Mouse (Mus musculus): ENCODE measurements around the gene Unc13a. TPM values are rescaled to one million over a fixed set of nuclear protein-coding genes. Genes with fewer than 3 reads are reported as not detected.

Gene Unc13a
- polyA plus RNA-seq, 1 experiment, result 1.5 TPM

DNA sequence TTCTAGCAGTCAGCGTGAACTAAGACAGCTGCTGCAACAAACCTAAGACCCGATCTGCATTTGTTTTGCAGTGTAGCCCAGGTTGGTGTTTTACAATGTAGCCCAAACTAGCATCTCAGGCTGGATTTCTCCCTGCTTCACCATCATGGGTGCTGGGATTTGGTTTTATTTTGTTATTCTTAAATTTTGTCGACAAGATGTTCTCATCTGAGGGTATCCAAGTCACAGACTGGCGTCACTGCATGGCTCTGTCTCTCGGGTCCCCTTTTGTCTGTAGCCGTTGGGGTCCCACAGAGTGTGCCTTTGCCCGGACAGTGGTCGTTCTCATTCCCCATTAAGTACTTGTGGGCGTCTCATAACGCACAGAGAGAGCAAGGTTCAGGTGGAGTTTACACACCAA is 13.1 kb upstream of the Unc13a start:
- peaks cover 51% of the 10 kb centered on the region for H3K27me3 ChIP-seq (ENCODE audit: control insufficient read depth, insufficient read depth, insufficient read length)
- no peaks in the 10 kb centered on the region for H3K36me3 ChIP-seq (ENCODE audit: control insufficient read depth, insufficient read depth)
- H3K4me3 ChIP-seq (ENCODE audit: insufficient read depth, poor library complexity, severe bottlenecking), result no peak overlapping the region
- no peak overlapping the region for H3ac ChIP-seq (ENCODE audit: control insufficient read depth, insufficient read length, low read depth)
- H3K79me3 ChIP-seq (ENCODE audit: low read depth), result no peaks in the 10 kb centered on the region
- TF ChIP-seq CEBPB (IDR thresholded peaks at IDR 0.05; ENCODE audit: low read depth) (no peak), MYOD1 (IDR thresholded peaks at IDR 0.05; ENCODE audit: control insufficient read depth, insufficient read length, low read depth) (no peak), FOSL1 (IDR thresholded peaks at IDR 0.05; ENCODE audit: insufficient read depth, low read length, poor library complexity, severe bottlenecking) (no peak), USF1 (IDR thresholded peaks at IDR 0.05; ENCODE audit: low read depth) (no peak), MAX (IDR thresholded peaks at IDR 0.05) (no peak), MYOG (IDR thresholded peaks at IDR 0.05; ENCODE audit: control insufficient read depth, extremely low read depth, insufficient read length) (no peak), CTCF (IDR thresholded peaks at IDR 0.05; ENCODE audit: control insufficient read depth, insufficient read depth, insufficient read length) (no peak)
- no peaks in the 10 kb centered on the region for H3K79me2 ChIP-seq (ENCODE audit: control insufficient read depth, insufficient read depth)

DNA sequence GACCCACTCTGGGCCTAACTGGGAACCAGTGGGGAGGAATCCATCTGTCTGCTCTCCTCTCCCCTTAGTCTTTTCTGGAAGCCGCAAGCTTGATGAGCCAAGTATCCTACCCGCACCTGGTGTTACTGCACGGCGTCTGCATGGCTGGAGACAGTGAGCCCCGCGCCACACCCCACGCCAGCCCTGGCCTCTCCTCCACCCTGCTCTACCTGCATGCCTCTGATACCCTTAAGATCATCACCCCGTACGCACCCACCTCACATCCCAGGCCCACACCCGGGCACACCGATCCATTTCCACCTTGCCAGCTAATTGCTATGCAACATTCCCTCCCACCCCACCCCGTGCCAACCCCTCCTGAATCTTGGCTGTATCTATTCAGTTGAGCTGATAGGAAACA is 11.3 kb upstream of the Unc13a start:
- TF ChIP-seq MYOD1 (IDR thresholded peaks at IDR 0.05; ENCODE audit: control insufficient read depth, insufficient read length, low read depth), result no peak
- peaks cover 32% of the 10 kb centered on the region for H3K27me3 ChIP-seq (ENCODE audit: control insufficient read depth, insufficient read depth, insufficient read length)
- no peaks in the 10 kb centered on the region for H3K79me3 ChIP-seq (ENCODE audit: low read depth)
- H3K4me3 ChIP-seq (ENCODE audit: insufficient read depth, poor library complexity, severe bottlenecking), result no peak overlapping the region
- H3K79me2 ChIP-seq (ENCODE audit: control insufficient read depth, insufficient read depth), result no peaks in the 10 kb centered on the region
- H3K36me3 ChIP-seq (ENCODE audit: control insufficient read depth, insufficient read depth), result no peaks in the 10 kb centered on the region
- no peak overlapping the region for H3ac ChIP-seq (ENCODE audit: control insufficient read depth, insufficient read length, low read depth)

DNA sequence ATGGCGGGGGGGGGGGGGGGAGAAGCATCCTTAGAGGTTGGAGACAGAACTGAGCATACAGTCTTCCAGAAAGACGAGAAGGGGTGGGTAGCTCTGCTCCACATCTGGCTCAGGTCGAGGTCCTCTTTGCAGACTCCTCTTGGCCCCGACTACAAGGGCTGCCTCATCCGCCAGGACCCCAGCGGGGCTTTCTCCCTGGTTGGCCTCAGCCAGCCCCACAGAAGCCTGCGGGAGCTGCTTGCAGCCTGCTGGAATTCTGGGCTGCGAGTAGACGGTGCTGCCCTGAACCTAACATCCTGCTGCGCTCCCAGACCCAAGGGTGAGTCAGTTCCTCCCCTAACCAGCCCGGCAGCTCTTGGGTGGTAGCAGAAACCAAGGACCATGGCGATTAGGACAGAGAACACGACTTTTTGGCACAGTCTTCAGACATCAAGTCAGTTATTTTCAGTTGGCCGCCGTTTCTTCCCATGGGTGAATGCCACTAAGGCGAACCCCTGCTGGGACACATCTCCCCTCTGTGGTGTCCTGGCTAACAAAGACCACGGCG is 9.9 kb upstream of the Unc13a start:
- Histone ChIP-seq H3K4me3 (ENCODE audit: insufficient read depth, poor library complexity, severe bottlenecking) (no peak overlapping the region), H3ac (ENCODE audit: control insufficient read depth, insufficient read length, low read depth) (no peak overlapping the region), H3K27me3 (ENCODE audit: control insufficient read depth, insufficient read depth, insufficient read length) (peaks cover 19% of the 10 kb centered on the region), H3K79me3 (ENCODE audit: low read depth) (no peaks in the 10 kb centered on the region), H3K79me2 (ENCODE audit: control insufficient read depth, insufficient read depth) (no peaks in the 10 kb centered on the region), H3K36me3 (ENCODE audit: control insufficient read depth, insufficient read depth) (no peaks in the 10 kb centered on the region)
- TF ChIP-seq FOSL1 (IDR thresholded peaks at IDR 0.05; ENCODE audit: insufficient read depth, low read length, poor library complexity, severe bottlenecking) (no peak), CTCF (IDR thresholded peaks at IDR 0.05; ENCODE audit: control insufficient read depth, insufficient read depth, insufficient read length) (no peak), MYOD1 (IDR thresholded peaks at IDR 0.05; ENCODE audit: control insufficient read depth, insufficient read length, low read depth) (no peak), CEBPB (IDR thresholded peaks at IDR 0.05; ENCODE audit: low read depth) (no peak), USF1 (IDR thresholded peaks at IDR 0.05; ENCODE audit: low read depth) (no peak), MYOG (IDR thresholded peaks at IDR 0.05; ENCODE audit: control insufficient read depth, extremely low read depth, insufficient read length) (no peak), MAX (IDR thresholded peaks at IDR 0.05) (no peak)

DNA sequence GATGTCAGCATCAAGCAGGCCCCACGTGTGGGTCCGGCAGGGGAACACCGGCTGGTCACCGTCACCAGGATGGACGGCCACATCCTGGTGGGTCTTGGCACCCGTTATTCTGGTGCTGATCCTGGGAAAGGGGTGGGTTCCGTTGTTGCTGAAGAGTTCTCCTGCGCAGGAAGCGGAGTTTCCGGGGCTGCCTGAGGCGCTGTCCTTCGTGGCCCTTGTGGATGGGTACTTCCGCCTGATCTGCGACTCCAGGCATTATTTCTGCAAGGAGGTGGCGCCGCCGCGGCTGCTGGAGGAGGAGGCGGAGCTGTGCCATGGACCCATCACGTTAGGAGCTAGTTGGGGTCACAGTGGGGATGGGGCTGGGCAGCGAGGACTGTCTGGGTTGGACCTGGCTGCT is 8.9 kb upstream of the Unc13a start:
- no peaks in the 10 kb centered on the region for H3K36me3 ChIP-seq (ENCODE audit: control insufficient read depth, insufficient read depth)
- TF ChIP-seq CEBPB (IDR thresholded peaks at IDR 0.05; ENCODE audit: low read depth) (no peak), USF1 (IDR thresholded peaks at IDR 0.05; ENCODE audit: low read depth) (no peak), CTCF (IDR thresholded peaks at IDR 0.05; ENCODE audit: control insufficient read depth, insufficient read depth, insufficient read length) (no peak), MAX (IDR thresholded peaks at IDR 0.05) (no peak), FOSL1 (IDR thresholded peaks at IDR 0.05; ENCODE audit: insufficient read depth, low read length, poor library complexity, severe bottlenecking) (no peak), MYOD1 (IDR thresholded peaks at IDR 0.05; ENCODE audit: control insufficient read depth, insufficient read length, low read depth) (no peak), MYOG (IDR thresholded peaks at IDR 0.05; ENCODE audit: control insufficient read depth, extremely low read depth, insufficient read length) (no peak)
- no peaks in the 10 kb centered on the region for H3K79me2 ChIP-seq (ENCODE audit: control insufficient read depth, insufficient read depth)
- no peaks in the 10 kb centered on the region for H3K79me3 ChIP-seq (ENCODE audit: low read depth)
- no peak overlapping the region for H3ac ChIP-seq (ENCODE audit: control insufficient read depth, insufficient read length, low read depth)
- no peak overlapping the region for H3K4me3 ChIP-seq (ENCODE audit: insufficient read depth, poor library complexity, severe bottlenecking)
- peaks cover 11% of the 10 kb centered on the region for H3K27me3 ChIP-seq (ENCODE audit: control insufficient read depth, insufficient read depth, insufficient read length)

DNA sequence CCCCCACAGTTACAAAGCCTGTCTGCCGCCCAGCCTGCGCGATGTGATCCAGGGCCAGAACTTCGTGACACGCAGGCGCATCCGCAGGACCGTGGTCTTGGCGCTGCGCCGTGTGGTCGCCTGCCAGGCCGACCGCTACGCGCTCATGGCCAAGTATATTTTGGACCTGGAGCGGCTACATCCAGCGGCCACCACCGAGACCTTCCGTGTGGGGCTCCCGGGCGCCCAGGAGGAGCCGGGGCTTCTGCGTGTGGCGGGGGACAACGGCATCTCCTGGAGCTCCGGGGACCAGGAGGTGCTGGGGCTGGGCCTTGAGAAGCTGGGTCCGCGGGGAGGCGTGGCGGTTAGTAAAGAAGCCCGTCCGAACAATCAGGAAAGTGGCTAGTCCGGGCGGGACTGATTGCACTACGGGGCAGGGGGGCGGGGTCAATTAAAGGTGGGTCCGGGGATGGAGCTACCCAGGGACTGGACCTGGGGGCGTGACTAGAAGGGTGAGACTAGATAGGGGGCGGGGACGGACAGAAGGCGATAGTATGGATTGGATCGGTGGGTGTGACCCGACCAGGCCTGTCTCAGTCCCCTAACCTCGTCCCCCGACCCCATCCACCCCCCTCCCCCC is 8.1 kb upstream of the Unc13a start:
- Histone ChIP-seq H3K79me2 (ENCODE audit: control insufficient read depth, insufficient read depth) (no peaks in the 10 kb centered on the region), H3K27me3 (ENCODE audit: control insufficient read depth, insufficient read depth, insufficient read length) (peaks cover 4% of the 10 kb centered on the region), H3ac (ENCODE audit: control insufficient read depth, insufficient read length, low read depth) (no peak overlapping the region), H3K36me3 (ENCODE audit: control insufficient read depth, insufficient read depth) (no peaks in the 10 kb centered on the region), H3K79me3 (ENCODE audit: low read depth) (no peaks in the 10 kb centered on the region), H3K4me3 (ENCODE audit: insufficient read depth, poor library complexity, severe bottlenecking) (no peak overlapping the region)
- TF ChIP-seq MYOD1 (IDR thresholded peaks at IDR 0.05; ENCODE audit: control insufficient read depth, insufficient read length, low read depth), result no peak
- no peak for TF ChIP-seq MYOG (IDR thresholded peaks at IDR 0.05; ENCODE audit: control insufficient read depth, extremely low read depth, insufficient read length)
- TF ChIP-seq MAX (IDR thresholded peaks at IDR 0.05), result no peak
- TF ChIP-seq CTCF (IDR thresholded peaks at IDR 0.05; ENCODE audit: control insufficient read depth, insufficient read depth, insufficient read length), result no peak
- TF ChIP-seq CEBPB (IDR thresholded peaks at IDR 0.05; ENCODE audit: low read depth), result no peak
- TF ChIP-seq FOSL1 (IDR thresholded peaks at IDR 0.05; ENCODE audit: insufficient read depth, low read length, poor library complexity, severe bottlenecking), result no peak

DNA sequence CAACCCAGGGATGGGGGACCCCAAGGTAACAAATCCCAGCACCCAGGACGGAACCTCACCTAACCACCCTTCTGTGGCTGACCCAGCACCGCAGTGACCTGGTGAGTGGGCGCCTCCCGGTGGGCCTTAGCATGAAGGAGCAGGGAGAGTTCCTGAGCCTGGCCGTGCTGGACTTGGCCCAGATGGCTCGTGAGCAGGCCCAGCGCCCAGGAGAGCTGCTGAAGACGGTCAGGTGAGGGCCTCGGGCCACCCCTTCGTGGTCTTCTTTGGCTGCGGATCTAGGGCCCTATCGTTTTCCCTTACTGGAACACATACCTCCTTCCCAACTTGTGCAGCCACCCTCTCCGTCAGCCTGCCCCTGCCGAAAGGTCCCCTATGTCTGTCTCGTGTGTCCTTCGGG is 7.6 kb upstream of the Unc13a start:
- Histone ChIP-seq H3K79me3 (ENCODE audit: low read depth) (no peaks in the 10 kb centered on the region), H3K27me3 (ENCODE audit: control insufficient read depth, insufficient read depth, insufficient read length) (peaks cover 2% of the 10 kb centered on the region), H3K36me3 (ENCODE audit: control insufficient read depth, insufficient read depth) (no peaks in the 10 kb centered on the region), H3K79me2 (ENCODE audit: control insufficient read depth, insufficient read depth) (no peaks in the 10 kb centered on the region), H3ac (ENCODE audit: control insufficient read depth, insufficient read length, low read depth) (no peak overlapping the region), H3K4me3 (ENCODE audit: insufficient read depth, poor library complexity, severe bottlenecking) (no peak overlapping the region)
- TF ChIP-seq CEBPB (IDR thresholded peaks at IDR 0.05; ENCODE audit: low read depth) (no peak), MYOD1 (IDR thresholded peaks at IDR 0.05; ENCODE audit: control insufficient read depth, insufficient read length, low read depth) (no peak), FOSL1 (IDR thresholded peaks at IDR 0.05; ENCODE audit: insufficient read depth, low read length, poor library complexity, severe bottlenecking) (no peak), MAX (IDR thresholded peaks at IDR 0.05) (no peak), CTCF (IDR thresholded peaks at IDR 0.05; ENCODE audit: control insufficient read depth, insufficient read depth, insufficient read length) (no peak), MYOG (IDR thresholded peaks at IDR 0.05; ENCODE audit: control insufficient read depth, extremely low read depth, insufficient read length) (no peak), USF1 (IDR thresholded peaks at IDR 0.05; ENCODE audit: low read depth) (no peak)
